Mouse (Mus musculus) layer of hippocampus, postnatal 14 days (tissue): ENCODE measurements around the gene Slc25a20. TPM values are rescaled to one million over a fixed set of nuclear protein-coding genes. Genes with fewer than 3 reads are reported as not detected.

Source experiments
- DNase-seq, 2 experiments: peaks; one replicate each; pipeline ENCODE4 v3.0.0; 2021 to 2022; ENCODE audit warnings: low spot score in 2 of 2, mixed read lengths in 1 of 2
- microRNA-seq, 2 experiments: library from miRNA; unstranded; fragments of <30 nt; microRNA quantifications; one replicate each; pipeline ENCODE4 v1.2.0; 2021
- total RNA-seq, 2 experiments: library from RNA; stranded (reverse); gene quantifications; 2 replicates each; pipeline ENCODE4 v1.2.3; 2021

The Slc25a20 gene
- total RNA-seq, 2 experiments from 2014 or later = 19.6 to 26.3 TPM

DNA sequence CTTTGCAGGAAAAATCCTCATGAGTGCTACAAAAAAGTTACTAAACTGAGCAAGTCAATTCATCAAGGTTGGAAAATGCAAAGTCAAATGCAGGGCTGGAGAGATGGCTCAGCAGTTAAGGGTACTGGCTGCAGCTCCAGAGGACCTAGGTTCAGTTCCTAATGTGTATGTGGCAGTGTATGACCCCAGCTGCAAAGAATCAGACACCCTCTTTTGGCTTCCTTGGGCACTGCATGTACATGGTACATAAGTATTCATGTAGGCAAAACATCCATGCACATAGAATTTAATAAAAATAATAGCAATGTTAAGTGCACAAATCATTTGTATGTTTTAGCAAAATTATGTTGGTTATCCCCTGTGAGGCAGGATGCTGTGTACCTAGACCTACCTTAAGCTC, 70.6 kb downstream of the Slc25a20 start:
- no peak for DNase-seq

Small RNAs within 50 kb of the gene (microRNA-seq; reads per million reads assigned to microRNA genes)
- 0 reads per million in 2 experiments for gene Gm26298

Other genes starting within 250 kb of the Slc25a20 start
- gene Ccdc36, start 233.6 kb upstream of the Slc25a20 start, total RNA-seq = under 1 TPM in 1 of 2 experiments, not detected in 1; 0.14 TPM
- not detected for gene BC048562, start 225.6 kb upstream of the Slc25a20 start, total RNA-seq
- 10 to 100 TPM; 37.0 to 37.8 TPM for gene Ccdc71, start 201.6 kb upstream of the Slc25a20 start, total RNA-seq
- 10 to 100 TPM; 17.5 to 18.4 TPM for gene Klhdc8b, start 200.5 kb upstream of the Slc25a20 start, total RNA-seq
- 10 to 100 TPM; 34.8 to 39.8 TPM for gene Lamb2, start 182.4 kb upstream of the Slc25a20 start, total RNA-seq
- gene Usp19, start 171.5 kb upstream of the Slc25a20 start, total RNA-seq = 100 to 1,000 TPM; 123 to 128 TPM
- 10 to 100 TPM; 77.4 to 91.5 TPM for gene Qars, start 154.4 kb upstream of the Slc25a20 start, total RNA-seq
- gene Qrich1, start 145.3 kb upstream of the Slc25a20 start, total RNA-seq = 100 to 1,000 TPM; 123 to 130 TPM
- 10 to 100 TPM; 61.3 to 70.1 TPM for gene Impdh2, start 101.8 kb upstream of the Slc25a20 start, total RNA-seq
- 10 to 100 TPM; 52.0 to 54.6 TPM for gene Ndufaf3, start 94.7 kb upstream of the Slc25a20 start, total RNA-seq
- 10 to 100 TPM; 76.0 to 86.5 TPM for gene Dalrd3, start 92.2 kb upstream of the Slc25a20 start, total RNA-seq
- gene Wdr6, start 83.3 kb upstream of the Slc25a20 start, total RNA-seq = 100 to 1,000 TPM; 172 to 180 TPM
- 10 to 100 TPM; 64.2 to 64.5 TPM for gene P4htm, start 64.4 kb upstream of the Slc25a20 start, total RNA-seq
- 10 to 100 TPM; 50.2 to 50.6 TPM for gene Arih2, start 12.7 kb upstream of the Slc25a20 start, total RNA-seq
- 10 to 100 TPM; 43.5 to 49.4 TPM for gene Prkar2a, start 27.2 kb downstream of the Slc25a20 start, total RNA-seq
- gene Ip6k2, start 121.7 kb downstream of the Slc25a20 start, total RNA-seq = 100 to 1,000 TPM; 201 to 212 TPM
- 10 to 100 TPM; 47.2 to 52.3 TPM for gene Nckipsd, start 146.3 kb downstream of the Slc25a20 start, total RNA-seq
- gene Celsr3, start 164.2 kb downstream of the Slc25a20 start, total RNA-seq = 10 to 100 TPM; 54.2 to 57.1 TPM
- gene Slc26a6, start 191.2 kb downstream of the Slc25a20 start, total RNA-seq = 10 to 100 TPM; 31.5 to 33.6 TPM